Mouse (Mus musculus) myocyte (in vitro differentiated cells): ENCODE measurements around the gene Pla2g6.

ENCODE experiments used
- CEBPB ChIP-seq: IDR thresholded peaks from 2 replicates; pipeline ENCODE4 v1.6.1; 2011; ENCODE audit warnings: mild to moderate bottlenecking, moderate library complexity; ENCODE audit not compliant: poor library complexity, insufficient read depth, severe bottlenecking
- E2F4 ChIP-seq: IDR thresholded peaks from one replicate; pipeline ENCODE4 v1.6.1; 2011; ENCODE audit warnings: mild to moderate bottlenecking, control low read depth, moderate library complexity; ENCODE audit not compliant: insufficient read depth
- MAX ChIP-seq: IDR thresholded peaks from one replicate; pipeline ENCODE4 v1.6.1; 2011; ENCODE audit warnings: low read depth, mild to moderate bottlenecking, control low read depth
- POLR2A ChIP-seq: IDR thresholded peaks from one replicate; pipeline ENCODE4 v1.6.1; 2011; ENCODE audit warnings: low read depth, mild to moderate bottlenecking, control low read depth, moderate library complexity; ENCODE audit not compliant: insufficient read length
- SRF ChIP-seq: IDR thresholded peaks from one replicate; pipeline ENCODE4 v1.6.1; 2011; ENCODE audit warnings: low read depth; ENCODE audit not compliant: control insufficient read depth, insufficient read length
- TCF12 ChIP-seq: IDR thresholded peaks from one replicate; pipeline ENCODE4 v1.6.1; 2011; ENCODE audit warnings: mild to moderate bottlenecking, control low read depth; ENCODE audit not compliant: poor library complexity, insufficient read depth, severe bottlenecking
- USF1 ChIP-seq: IDR thresholded peaks from one replicate; pipeline ENCODE4 v1.6.1; 2011; ENCODE audit warnings: low read depth, mild to moderate bottlenecking, control low read depth, moderate library complexity

GRCm38 (mm10) chr15:79353690-79354305 is 25.6 kb upstream of the Pla2g6 start:
- TF ChIP-seq MAX (no peak), POLR2A (no peak), USF1 (no peak), CEBPB (no peak), E2F4 (no peak), TCF12 (no peak), SRF (no peak)
